ENCODE assay signal across 8 mouse cellular contexts in the genomic region with DNA sequence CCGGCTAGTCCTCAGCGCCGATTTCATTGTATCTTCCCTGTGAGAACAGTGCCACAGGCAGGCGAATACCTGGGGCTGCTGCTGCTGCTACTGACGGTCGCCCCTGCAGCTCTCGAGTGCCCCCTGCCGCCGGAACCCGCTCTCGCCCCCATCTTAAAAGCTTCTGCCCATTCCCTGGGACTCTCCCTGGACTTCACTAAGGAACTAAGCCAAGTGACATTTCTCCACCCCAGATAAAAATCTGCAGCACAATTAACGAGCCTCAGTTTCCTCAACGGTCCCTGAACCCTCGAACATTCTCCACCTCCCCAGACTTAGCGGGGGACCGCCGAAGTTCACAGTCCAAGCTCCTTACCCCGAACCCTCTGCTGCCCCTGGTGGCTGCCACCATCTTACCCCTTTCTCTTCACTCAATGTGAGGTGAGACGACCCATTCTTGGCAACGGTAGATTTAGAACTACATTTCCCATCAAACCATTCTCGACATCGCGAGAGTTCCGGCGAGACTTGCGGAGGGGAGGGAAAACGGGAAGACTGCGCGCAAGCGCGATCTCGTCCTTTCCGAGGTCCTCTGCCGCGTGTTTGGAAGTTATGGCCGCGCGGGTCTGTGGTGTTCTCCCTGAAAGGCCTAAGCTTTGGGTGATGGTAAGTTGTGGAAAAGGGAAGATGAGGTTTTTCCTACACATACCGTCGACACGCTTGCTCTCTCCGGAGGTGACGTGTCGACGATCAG. TPM values are rescaled to one million over a fixed set of nuclear protein-coding genes. Genes with fewer than 3 reads are reported as not detected.
DNase-seq lines count a peak whose midpoint lies in the region; ATAC-seq lines count a peak whose summit lies in the region.

No protein-coding gene starts in this region.

- peaks cover 35% of the 10 kb centered on the region for H3K36me3 ChIP-seq in hindbrain, embryonic 12.5 days

- peaks cover 49% of the 10 kb centered on the region for H3K4me1 ChIP-seq in hindbrain, embryonic 12.5 days

- H3K4me2 ChIP-seq in hindbrain, embryonic 12.5 days (replicated peaks), result peak overlapping the region; percentile 82

- H3K9ac ChIP-seq in hindbrain, embryonic 12.5 days, result peak overlapping the region; percentile 94

- DNase-seq in Muller cell, postnatal 12 days (ENCODE audit: inconsistent ontology term), result peak; percentile 98
- DNase-seq in cerebellum, adult 9-11 months, result peak; percentile 96
- peak; percentile 95 to 99 for DNase-seq in frontal cortex, adult 2 months (ENCODE audit: extremely low spot score in 1 of 2, low spot score in 1 of 2)
- peak; percentile 98 for DNase-seq in layer of hippocampus, postnatal 14 days (ENCODE audit: low spot score in 2 of 2)
- peak; percentile 99 for DNase-seq in lung, postnatal 14 days
- DNase-seq in retina, adult 2 months (ENCODE audit: low read depth, low spot score), result peak; percentile 93
- DNase-seq in thymus, postnatal 36 days, result peak; percentile 97 to 99

- H3K4me3 ChIP-seq in hindbrain, embryonic 12.5 days, result peak overlapping the region; percentile 81

- peak overlapping the region; percentile 48; the same call in 1 of the 2 replicates for H3K27ac ChIP-seq in hindbrain, embryonic 12.5 days

- ATAC-seq in hindbrain, embryonic 12.5 days (ENCODE audit: low FRiP score), result peak; percentile 83

- WGBS in hindbrain, embryonic 12.5 days, result 1% methylated on average over 45 of the region's 45 CpGs

- H3K27me3 ChIP-seq in hindbrain, embryonic 12.5 days, result no peaks in the 10 kb centered on the region

- no peaks in the 10 kb centered on the region for H3K9me3 ChIP-seq in hindbrain, embryonic 12.5 days (replicated peaks)

RNA-seq across cellular contexts. Expression of a gene that starts 17.2 kb away (rescaled TPM):
- 55.3 and 57.6 TPM in 2 replicates for polyA plus RNA-seq in frontal cortex, adult 2 months (2012; rRNA removed)
- 4.5 and 5.9 TPM in 2 replicates for polyA plus RNA-seq in hindbrain, embryonic 12.5 days (2016; fragmentation: Nextera tagmentation; extraction: Ambion mirVana)
- 10 to 100 TPM; 48.9 to 52.1 TPM for total RNA-seq in layer of hippocampus, postnatal 14 days (2021)

RNA-seq across cellular contexts. Expression of a gene that starts 17.9 kb away (rescaled TPM):
- 5.7 and 6.4 TPM in 2 replicates for polyA plus RNA-seq in frontal cortex, adult 2 months (2012; rRNA removed)
- polyA plus RNA-seq in hindbrain, embryonic 12.5 days (2016; fragmentation: Nextera tagmentation; extraction: Ambion mirVana), result 0.34 and 0.43 TPM in 2 replicates
- 1 to 10 TPM; 4.6 to 5.0 TPM for total RNA-seq in layer of hippocampus, postnatal 14 days (2021)

RNA-seq across cellular contexts. Expression of a gene that starts 44.5 kb away (rescaled TPM):
- polyA plus RNA-seq in frontal cortex, adult 2 months (2012; rRNA removed), result 1.8 and 2.0 TPM in 2 replicates
- polyA plus RNA-seq in hindbrain, embryonic 12.5 days (2016; fragmentation: Nextera tagmentation; extraction: Ambion mirVana), result 3.7 and 4.5 TPM in 2 replicates
- 1 to 10 TPM; 1.6 to 1.7 TPM for total RNA-seq in layer of hippocampus, postnatal 14 days (2021)

Comparison
In these comparisons a context has a peak if more than half of its experiments do, and no peak if none do; other contexts are left out.
1. Peak in every context shown above with its lines: DNase-seq, ATAC-seq, H3K4me3 ChIP-seq and H3K27ac ChIP-seq.